Mouse (Mus musculus) midbrain, embryonic 16.5 days (tissue): ENCODE results near the gene BC049715. TPM values are rescaled to one million over a fixed set of nuclear protein-coding genes. Genes with fewer than 3 reads are reported as not detected.
"Not testable (repeated sequence)": the region's sequence is repeated elsewhere in the genome, so short reads cannot be mapped to it uniquely, and the experiment has no call there.

Source experiments
- ATAC-seq: fragments of 200-750 bp; cut with Nextera tagmentation; 2 replicates; pipeline ENCODE4 v1.8.0; 2017; ENCODE audit warnings: moderate TSS enrichment
- H3K27ac ChIP-seq: fragments of 300-500 bp; sonication (generic); 2 replicates; pipeline ENCODE4 v1.5.1; 2014; ENCODE audit warnings: mild to moderate bottlenecking, low read length, mixed read lengths
- H3K27me3 ChIP-seq: fragments of 300-500 bp; sonication (generic); 2 replicates; pipeline ENCODE4 v1.6.1; 2014; ENCODE audit warnings: low read depth, low read length, mixed read lengths; ENCODE audit not compliant: control insufficient read depth, insufficient read depth
- H3K36me3 ChIP-seq: fragments of 300-500 bp; sonication (generic); 2 replicates; pipeline ENCODE4 v1.6.1; 2014; ENCODE audit warnings: mild to moderate bottlenecking, low read length, moderate library complexity, mixed read lengths; ENCODE audit not compliant: control insufficient read depth, insufficient read depth
- H3K4me1 ChIP-seq: fragments of 300-500 bp; sonication (generic); 2 replicates; pipeline ENCODE4 v1.6.1; 2014; ENCODE audit warnings: mild to moderate bottlenecking, low read length, mixed read lengths; ENCODE audit not compliant: control insufficient read depth, insufficient read depth
- H3K4me2 ChIP-seq: fragments of 300-500 bp; sonication (generic); 2 replicates; pipeline ENCODE4 v1.6.1; 2014; ENCODE audit warnings: mild to moderate bottlenecking, low read length, mixed read lengths
- H3K4me3 ChIP-seq: fragments of 300-500 bp; sonication (generic); 2 replicates; pipeline ENCODE4 v1.5.1; 2014; ENCODE audit warnings: low read depth, mild to moderate bottlenecking, low read length, moderate library complexity, mixed read lengths
- H3K9ac ChIP-seq: fragments of 300-500 bp; sonication (generic); 2 replicates; pipeline ENCODE4 v1.6.1; 2014; ENCODE audit warnings: low read depth, low read length, mixed read lengths
- H3K9me3 ChIP-seq: fragments of 300-500 bp; sonication (generic); replicated peaks from 2 replicates; pipeline ENCODE4 v1.6.1; 2014; ENCODE audit warnings: mild to moderate bottlenecking, low read length, mixed read lengths; ENCODE audit not compliant: control insufficient read depth, poor library complexity, severe bottlenecking
- WGBS: fragments of 180-500 bp; shearing (Covaris S2); extraction: QIAGEN DNeasy Blood & Tissue Kit; methylation state at CpG from one replicate; pipeline ENCODE4 v1.1.7; 2014; 5-methylcytosine and 5-hydroxymethylcytosine counted together
- polyA plus RNA-seq: library from polyadenylated mRNA; unstranded; fragments of >200 nt; fragmentation: Nextera tagmentation; extraction: Ambion mirVana; gene quantifications from 2 replicates; pipeline ENCODE4 v1.2.1, GENCODE M21; 2015

BC049715 gene
- polyA plus RNA-seq, 1 experiment from 2014 or later: 1.1 TPM

DNA sequence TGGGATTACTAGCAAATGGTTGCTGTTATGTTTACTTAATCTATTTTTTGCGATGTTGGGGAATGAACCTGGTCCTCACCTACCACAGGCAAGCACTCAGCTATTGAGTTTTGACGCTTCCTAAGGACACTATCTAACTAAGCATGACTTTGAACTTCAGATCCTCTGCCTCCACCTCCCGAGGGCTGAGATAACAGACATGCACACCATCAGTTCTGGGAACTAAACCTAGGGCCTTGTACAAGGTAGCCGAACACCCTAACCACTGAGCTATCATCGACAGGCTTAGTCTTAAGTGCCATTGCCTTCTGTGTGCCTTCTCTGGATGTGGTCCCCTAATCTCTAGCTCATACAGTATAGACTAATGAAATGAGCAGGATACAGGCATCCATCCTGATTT is 37.9 kb downstream of the BC049715 start:
- Histone ChIP-seq H3K4me2 (no peak overlapping the region), H3K9ac (no peak overlapping the region), H3K36me3 (no peaks in the 10 kb centered on the region), H3K27ac (no peak overlapping the region), H3K4me3 (no peak overlapping the region), H3K27me3 (no peaks in the 10 kb centered on the region), H3K9me3 (no peaks in the 10 kb centered on the region), H3K4me1 (no peaks in the 10 kb centered on the region)
- no peak for ATAC-seq
- WGBS: 92% methylated on average over 5 of the region's 5 CpGs

- H3K36me3 ChIP-seq: no peaks in the 10 kb centered on the region
- H3K9ac ChIP-seq: no peak overlapping the region
- no peak overlapping the region for H3K4me3 ChIP-seq
- no peaks in the 10 kb centered on the region for H3K9me3 ChIP-seq
- no peak for ATAC-seq
- H3K4me1 ChIP-seq: no peaks in the 10 kb centered on the region
- H3K27me3 ChIP-seq: no peaks in the 10 kb centered on the region
- no peak overlapping the region for H3K4me2 ChIP-seq
- no peak overlapping the region for H3K27ac ChIP-seq
- WGBS: 83% methylated on average over 4 of the region's 4 CpGs
Observed at GRCm38 (mm10) chr6:136866150-136866549, 38.7 kb downstream of the BC049715 start.

GRCm38 (mm10) chr6:136868921-136869320 is 41.5 kb downstream of the BC049715 start:
- WGBS: 84% methylated on average over 5 of the region's 5 CpGs

GRCm38 (mm10) chr6:136874599-136874998 is 47.2 kb downstream of the BC049715 start:
- Histone ChIP-seq H3K4me2 (no peak overlapping the region), H3K4me3 (no peak overlapping the region), H3K4me1 (no peaks in the 10 kb centered on the region), H3K27me3 (no peaks in the 10 kb centered on the region), H3K9ac (no peak overlapping the region), H3K36me3 (no peaks in the 10 kb centered on the region), H3K27ac (no peak overlapping the region), H3K9me3 (no peaks in the 10 kb centered on the region)
- no peak for ATAC-seq
- WGBS: 34% methylated on average over 8 of the region's 8 CpGs

More at GRCm38 (mm10) chr6:136868921-136869320, 41.5 kb downstream of the BC049715 start:
- Histone ChIP-seq H3K27ac (no peak overlapping the region), H3K9me3 (no peaks in the 10 kb centered on the region), H3K9ac (no peak overlapping the region), H3K36me3 (no peaks in the 10 kb centered on the region), H3K4me1 (no peaks in the 10 kb centered on the region), H3K27me3 (no peaks in the 10 kb centered on the region), H3K4me2 (no peak overlapping the region), H3K4me3 (no peak overlapping the region)
- no peak for ATAC-seq

DNA sequence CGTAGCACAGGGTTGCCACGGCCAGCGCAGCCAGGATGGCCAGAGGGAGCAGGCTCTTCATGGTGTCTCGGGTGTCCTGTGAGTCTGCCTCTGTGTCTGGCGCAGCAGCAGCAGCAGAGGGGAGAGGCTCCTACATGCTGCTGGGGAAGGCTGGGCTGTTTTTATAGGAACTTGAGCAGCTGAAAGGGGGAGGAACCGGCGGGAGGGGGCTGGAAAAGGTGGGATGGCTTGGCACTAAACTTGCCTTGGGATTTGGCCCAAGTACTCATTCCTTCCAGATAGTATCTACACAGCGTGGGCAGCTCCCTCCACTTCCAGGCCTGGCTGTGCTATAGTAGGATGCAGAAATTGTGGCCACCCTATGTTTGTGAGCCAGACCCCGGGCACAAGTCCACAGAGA is 48.2 kb downstream of the BC049715 start, which contains the start of gene Mgp:
Mgp (minus strand) TSS at position 154 of the 400 bp plus-strand sequence.
- no peak for ATAC-seq
- 57% methylated on average over 9 of the region's 9 CpGs for WGBS
- H3K4me2 ChIP-seq: no peak within 1 kb of the TSS
- H3K4me3 ChIP-seq: no peak within 1 kb of the TSS
- H3K9me3 ChIP-seq: no peaks in the 10 kb centered on the region
- no peak within 1 kb of the TSS for H3K9ac ChIP-seq
- H3K4me1 ChIP-seq: no peaks in the 10 kb centered on the region
- H3K27me3 ChIP-seq: no peaks in the 10 kb centered on the region
- H3K36me3 ChIP-seq: no peaks in the 10 kb centered on the region
- no peak within 1 kb of the TSS for H3K27ac ChIP-seq

- 80% methylated on average over 8 of the region's 8 CpGs for WGBS
- H3K27ac ChIP-seq: no peak overlapping the region
- no peaks in the 10 kb centered on the region for H3K27me3 ChIP-seq
- no peak for ATAC-seq
- H3K4me3 ChIP-seq: no peak overlapping the region
- H3K9me3 ChIP-seq: no peaks in the 10 kb centered on the region
- H3K9ac ChIP-seq: no peak overlapping the region
- H3K36me3 ChIP-seq: no peaks in the 10 kb centered on the region
- no peaks in the 10 kb centered on the region for H3K4me1 ChIP-seq
- no peak overlapping the region for H3K4me2 ChIP-seq
Observed at GRCm38 (mm10) chr6:136881678-136882077, 54.3 kb downstream of the BC049715 start.

- Histone ChIP-seq H3K4me2 (no peak overlapping the region), H3K27ac (no peak overlapping the region), H3K36me3 (no peaks in the 10 kb centered on the region), H3K27me3 (no peaks in the 10 kb centered on the region), H3K4me3 (no peak overlapping the region), H3K9ac (no peak overlapping the region), H3K4me1 (no peaks in the 10 kb centered on the region), H3K9me3 (no peaks in the 10 kb centered on the region)
- ATAC-seq: no peak
- 88% methylated on average over 3 of the region's 3 CpGs for WGBS
Observed at GRCm38 (mm10) chr6:136883431-136883915, 56.0 kb downstream of the BC049715 start.

GRCm38 (mm10) chr6:136883961-136884360 is 56.5 kb downstream of the BC049715 start:
- 95% methylated on average over 6 of the region's 6 CpGs for WGBS
- Histone ChIP-seq H3K4me2 (no peak overlapping the region), H3K27ac (no peak overlapping the region), H3K9me3 (no peaks in the 10 kb centered on the region), H3K4me1 (no peaks in the 10 kb centered on the region), H3K27me3 (no peaks in the 10 kb centered on the region), H3K36me3 (no peaks in the 10 kb centered on the region), H3K9ac (no peak overlapping the region), H3K4me3 (no peak overlapping the region)
- no peak for ATAC-seq

GRCm38 (mm10) chr6:136884766-136885165 is 57.3 kb downstream of the BC049715 start:
- H3K4me3 ChIP-seq, H3K36me3 ChIP-seq, H3K4me1 ChIP-seq, H3K9ac ChIP-seq, H3K27ac ChIP-seq, ATAC-seq, H3K27me3 ChIP-seq, H3K9me3 ChIP-seq, H3K4me2 ChIP-seq: not testable (repeated sequence)
- 46% methylated on average over 1 of the region's 1 CpGs for whole genome bisulfite sequencing
